Mouse (Mus musculus) cerebellum, adult 2 months (tissue): Measurements from ENCODE around the gene Ccer2.

Experiments used
- CTCF ChIP-seq: fragments of 200-500 bp; IDR thresholded peaks from 2 replicates; pipeline ENCODE4 v1.5.1; 2011; ENCODE audit warnings: low read depth, mild to moderate bottlenecking, control low read depth, low read length, moderate library complexity, borderline replicate concordance; ENCODE audit not compliant: insufficient read depth
- POLR2A ChIP-seq: fragments of 200-500 bp; IDR thresholded peaks from 2 replicates; pipeline ENCODE4 v1.6.1; 2011; ENCODE audit warnings: low read length, control low read depth, borderline replicate concordance; ENCODE audit not compliant: insufficient read depth

DNA sequence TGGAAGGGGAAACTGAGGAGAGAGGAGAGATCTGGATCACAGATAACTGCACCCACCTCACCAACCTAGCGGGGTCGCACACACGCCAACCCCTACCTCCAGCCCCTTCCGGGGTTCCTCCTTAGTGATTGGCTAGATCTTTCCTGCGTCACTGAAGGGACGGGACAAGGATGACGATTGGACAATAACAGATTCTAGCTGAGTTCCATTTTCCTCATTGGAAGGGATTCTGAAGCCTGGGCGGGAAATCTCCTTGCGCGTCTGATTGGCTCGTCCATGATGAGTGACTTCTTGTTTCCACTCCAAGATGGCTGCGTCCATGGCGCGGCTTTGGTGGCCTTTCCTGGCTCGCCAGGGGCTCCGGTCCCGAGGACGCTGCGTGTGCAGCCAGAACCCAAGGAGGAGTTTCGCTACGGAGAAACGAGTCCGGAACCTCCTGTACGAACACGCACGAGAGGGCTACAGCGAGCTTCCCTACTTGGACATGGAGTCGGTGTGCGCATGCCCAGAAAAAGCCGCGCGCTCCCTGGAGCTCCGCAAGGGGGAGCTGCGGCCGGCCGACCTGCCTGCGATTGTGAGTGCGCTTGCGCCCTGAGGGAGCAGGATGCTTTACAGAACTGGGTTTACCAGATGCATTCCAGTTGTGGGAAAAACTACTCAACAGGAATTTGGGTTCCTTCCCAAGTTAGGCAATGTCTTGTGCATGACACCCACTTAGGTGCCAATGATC, 14.1 kb upstream of the Ccer2 start, which contains the start of the genes Mrps12 and Sars2:
- peak; percentile 76 for TF ChIP-seq CTCF
- TF ChIP-seq POLR2A, result peak; percentile 98
